Mouse (Mus musculus) lung, adult 2 months (tissue): Measurements from ENCODE around the gene Pdzrn3.

Source experiments
- CTCF ChIP-seq: fragments of 200-500 bp; IDR thresholded peaks from 2 replicates; pipeline ENCODE4 v1.5.1; 2011; ENCODE audit warnings: mild to moderate bottlenecking, low read length, control low read depth; ENCODE audit not compliant: insufficient read depth
- POLR2A ChIP-seq: fragments of 200-500 bp; IDR thresholded peaks from 2 replicates; pipeline ENCODE4 v1.6.1; 2011; ENCODE audit warnings: low read depth, mild to moderate bottlenecking, control low read depth, low read length, borderline replicate concordance; ENCODE audit errors: extremely low read depth

GRCm38 (mm10) chr6:101197642-101198041 lies 180.1 kb downstream of the Pdzrn3 start:
- TF ChIP-seq CTCF (peak; percentile 60), POLR2A (no peak)
